Mouse (Mus musculus): ENCODE results near the gene Retreg2.
A peak's percentile ranks its signal among the peaks of the same experiment; 100 is the strongest.

Gene Retreg2

GRCm38 (mm10) chr1:75168472-75169464, 26.2 kb downstream of the Retreg2 start, which contains the start of gene Zfand2b:
Zfand2b (plus strand) TSS chr1:75168646.
- DNase-seq (ENCODE audit: low spot score): peak; percentile 93

- no peak for DNase-seq (ENCODE audit: low spot score)
These were observed 36.9 kb downstream of the Retreg2 start for GRCm38 (mm10) chr1:75179334-75180104.

- DNase-seq (ENCODE audit: low spot score): peak; percentile 45
These were observed 37.6 kb downstream of the Retreg2 start, which contains the start of gene Abcb6 for GRCm38 (mm10) chr1:75180105-75180590. Abcb6 (minus strand) TSS chr1:75180392.

DNA sequence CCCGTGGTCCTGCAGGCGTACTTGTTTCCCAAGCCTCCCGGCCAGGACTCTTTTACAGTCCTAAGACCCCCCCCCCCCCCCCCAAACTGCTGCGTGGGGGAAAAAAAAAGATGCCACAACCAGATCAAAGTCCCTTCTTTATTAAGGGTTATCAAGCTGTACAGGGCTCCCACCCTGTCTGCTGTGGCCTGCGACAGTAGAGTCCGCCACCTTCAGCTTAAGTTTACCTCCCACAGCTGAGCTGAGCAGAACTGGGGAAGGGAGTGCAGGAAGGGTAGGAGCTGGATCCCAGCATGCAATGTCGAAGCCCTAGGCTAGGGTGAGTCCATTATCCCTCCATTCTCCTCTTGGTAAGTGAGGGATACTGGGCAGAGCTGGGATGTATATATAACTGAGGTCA, 38.2 kb downstream of the Retreg2 start:
- DNase-seq (ENCODE audit: low spot score): no peak

DNA sequence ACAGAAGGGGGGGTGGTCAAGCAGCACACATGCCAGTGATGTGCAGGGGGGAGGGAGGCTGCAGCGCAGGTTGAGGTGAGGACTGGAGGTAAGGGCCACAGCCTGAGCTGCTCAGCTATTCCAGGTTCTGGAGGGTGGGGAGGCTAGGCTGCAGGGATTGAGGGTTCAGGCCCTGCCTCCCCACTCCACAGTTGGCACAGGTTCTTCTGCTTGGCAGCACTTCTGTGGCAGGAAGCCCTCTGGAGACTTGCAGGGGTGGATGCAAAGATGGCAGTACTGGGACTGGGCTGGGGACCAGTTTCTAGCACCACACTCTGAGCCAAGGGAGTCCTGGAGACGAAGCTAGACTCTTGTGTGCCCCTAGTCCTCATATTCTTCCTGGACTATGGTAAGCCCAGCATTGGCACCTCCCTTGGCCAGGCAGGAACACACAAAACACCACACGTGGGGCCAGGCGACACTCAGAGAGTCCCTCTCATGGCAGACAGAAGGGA, 38.8 kb downstream of the Retreg2 start:
- DNase-seq (ENCODE audit: low spot score): no peak

- no peak for DNase-seq (ENCODE audit: low spot score)
These were observed 39.6 kb downstream of the Retreg2 start for GRCm38 (mm10) chr1:75182160-75182559.

DNA sequence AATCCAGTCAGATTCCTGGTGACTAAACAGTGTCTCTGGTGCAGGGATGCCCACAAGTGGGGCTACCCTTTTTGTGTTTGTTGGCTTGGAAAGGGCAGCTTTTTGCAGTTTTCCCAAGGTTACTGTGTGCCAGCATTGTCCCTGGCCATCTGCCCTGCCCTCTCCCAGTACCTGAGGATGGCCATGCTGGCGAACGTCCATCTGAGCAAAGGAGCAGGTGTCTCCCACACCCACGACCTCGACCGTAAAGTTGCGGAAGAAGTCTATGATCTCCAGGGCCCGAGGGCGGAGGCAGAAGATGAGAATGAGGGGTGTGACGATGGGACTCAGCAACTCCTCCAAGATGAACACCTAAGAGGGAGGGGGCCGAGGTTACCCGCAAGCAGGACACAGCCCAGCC, 42.9 kb downstream of the Retreg2 start:
- no peak for DNase-seq (ENCODE audit: low spot score)

DNA sequence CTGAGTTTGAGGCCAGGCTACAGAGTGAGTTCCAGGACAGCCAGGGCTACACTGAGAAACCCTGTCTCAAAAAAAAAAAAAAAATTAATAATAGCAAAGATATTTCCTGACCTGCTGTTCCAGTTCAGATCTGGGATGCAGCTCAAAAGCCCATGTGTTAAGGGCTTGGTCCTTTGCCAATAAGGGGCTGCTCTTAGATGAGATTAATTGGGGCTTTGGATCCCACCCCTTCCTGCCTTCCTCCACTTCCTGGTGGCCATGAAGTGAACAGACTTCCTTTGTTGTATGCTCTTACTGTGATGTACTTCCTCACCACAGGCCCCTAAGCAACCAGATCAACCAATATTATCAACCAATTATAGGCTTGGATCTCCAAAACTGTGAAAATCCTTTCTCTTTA, 44.5 kb downstream of the Retreg2 start:
- no peak for DNase-seq (ENCODE audit: low spot score)

DNA sequence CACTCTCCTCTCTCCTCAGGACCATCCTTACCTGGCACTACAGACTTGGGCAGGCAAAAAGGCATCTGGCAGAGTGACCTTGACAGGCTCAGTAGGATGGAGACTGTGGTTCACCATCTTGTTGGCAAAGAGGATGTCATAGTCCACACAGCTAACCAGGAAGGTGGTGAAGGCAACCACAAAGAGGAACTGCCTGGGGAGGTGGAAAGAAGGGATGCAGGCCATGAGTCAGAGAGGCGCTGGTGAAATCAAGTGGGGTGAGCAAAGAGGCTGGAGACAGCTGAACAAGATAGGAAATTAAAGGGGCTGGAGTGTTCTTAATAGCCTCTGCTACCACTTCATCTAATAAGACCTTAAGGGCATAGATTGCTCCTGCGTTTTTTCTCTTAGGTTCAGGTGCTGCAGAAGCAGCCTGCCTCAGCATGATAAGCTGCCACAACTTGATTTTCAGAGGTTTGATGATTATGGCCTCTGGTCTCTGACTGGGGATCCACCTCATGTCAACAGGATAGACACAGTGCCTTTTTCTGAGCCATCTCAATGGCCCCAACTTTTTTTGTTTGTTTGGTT, 45.4 kb downstream of the Retreg2 start:
- no peak for DNase-seq (ENCODE audit: low spot score)

GRCm38 (mm10) chr1:75190577-75190976, 48.0 kb downstream of the Retreg2 start:
- no peak for DNase-seq (ENCODE audit: low spot score)

DNA sequence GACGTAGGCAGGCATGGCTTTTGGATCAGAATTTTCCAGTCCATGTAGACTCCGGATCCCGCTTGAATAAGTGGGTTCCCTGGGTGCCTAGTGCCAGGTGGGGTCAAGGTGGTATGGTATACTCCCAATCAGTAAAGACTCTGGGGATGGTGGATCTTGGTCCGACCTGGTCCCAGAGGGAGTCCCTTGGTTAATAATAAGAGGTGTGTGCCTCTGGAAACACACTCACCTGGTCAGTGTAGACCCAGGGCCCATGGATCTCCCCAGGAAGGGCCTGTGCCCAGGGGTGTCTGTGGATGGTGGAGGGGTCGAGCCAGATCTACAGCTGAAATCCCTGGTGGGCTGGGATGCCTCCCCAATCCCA, 48.7 kb downstream of the Retreg2 start:
- no peak for DNase-seq (ENCODE audit: low spot score)

GRCm38 (mm10) chr1:75191622-75192402, 49.2 kb downstream of the Retreg2 start, which contains the start of the genes Ankzf1 and Atg9a:
Ankzf1 (plus strand) TSS chr1:75192151.
Atg9a (minus strand) TSS chr1:75192196.
- DNase-seq (ENCODE audit: low spot score): peak; percentile 79

GRCm38 (mm10) chr1:75192452-75192851, 49.9 kb downstream of the Retreg2 start:
- no peak for DNase-seq (ENCODE audit: low spot score)

Data from urinary bladder, postnatal 10 days (tissue).